Mouse (Mus musculus): Measurements from ENCODE around the gene Gm11037. TPM values are rescaled to one million over a fixed set of nuclear protein-coding genes. Genes with fewer than 3 reads are reported as not detected.

Gene Gm11037
- polyA plus RNA-seq, 1 experiment, result not detected

GRCm38 (mm10) chr2:131127161-131127730 lies 6.1 kb upstream of the Gm11037 start, which contains the start of gene Hspa12b:
Gene Hspa12b, plus strand, starts transcription at chr2:131127280.
- Histone ChIP-seq H3K4me2 (ENCODE audit: low read depth) (peak within 1 kb of the TSS; percentile 56), H3K4me3 (peak within 1 kb of the TSS; percentile 8), H3K36me3 (ENCODE audit: control insufficient read depth, insufficient read depth) (no peaks in the 10 kb centered on the region), H3ac (ENCODE audit: control insufficient read depth, insufficient read length) (no peak within 1 kb of the TSS), H3K79me2 (ENCODE audit: control insufficient read depth, insufficient read depth) (no peaks in the 10 kb centered on the region), H3K27me3 (ENCODE audit: control insufficient read depth, insufficient read depth, insufficient read length) (no peaks in the 10 kb centered on the region)
- TF ChIP-seq POLR2A (IDR thresholded peaks at IDR 0.05; ENCODE audit: insufficient read length, low read depth), result peak; percentile 26
- TF ChIP-seq SRF (IDR thresholded peaks at IDR 0.05; ENCODE audit: control insufficient read depth, insufficient read length, low read depth), result no peak

GRCm38 (mm10) chr2:131128211-131128610 lies 5.1 kb upstream of the Gm11037 start:
- no peaks in the 10 kb centered on the region for H3K79me2 ChIP-seq (ENCODE audit: control insufficient read depth, insufficient read depth)
- peak overlapping the region; percentile 8 for H3K4me3 ChIP-seq
- peak overlapping the region; percentile 56 for H3K4me2 ChIP-seq (ENCODE audit: low read depth)
- H3K36me3 ChIP-seq (ENCODE audit: control insufficient read depth, insufficient read depth), result no peaks in the 10 kb centered on the region
- no peak for TF ChIP-seq POLR2A (IDR thresholded peaks at IDR 0.05; ENCODE audit: insufficient read length, low read depth)
- H3K27me3 ChIP-seq (ENCODE audit: control insufficient read depth, insufficient read depth, insufficient read length), result no peaks in the 10 kb centered on the region
- H3ac ChIP-seq (ENCODE audit: control insufficient read depth, insufficient read length), result no peak overlapping the region

GRCm38 (mm10) chr2:131128636-131129157 lies 4.6 kb upstream of the Gm11037 start:
- no peaks in the 10 kb centered on the region for H3K27me3 ChIP-seq (ENCODE audit: control insufficient read depth, insufficient read depth, insufficient read length)
- H3K79me2 ChIP-seq (ENCODE audit: control insufficient read depth, insufficient read depth), result no peaks in the 10 kb centered on the region
- H3K4me2 ChIP-seq (ENCODE audit: low read depth), result no peak overlapping the region
- no peaks in the 10 kb centered on the region for H3K36me3 ChIP-seq (ENCODE audit: control insufficient read depth, insufficient read depth)
- no peak overlapping the region for H3K4me3 ChIP-seq
- no peak for TF ChIP-seq MYOD1 (IDR thresholded peaks at IDR 0.05; ENCODE audit: control insufficient read depth in 1 of 3, insufficient read length in 2 of 3, low read depth in 2 of 3)
- no peak for TF ChIP-seq TCF3 (IDR thresholded peaks at IDR 0.05; ENCODE audit: insufficient read length, low read depth)
- no peak for TF ChIP-seq CEBPB (IDR thresholded peaks at IDR 0.05; ENCODE audit: insufficient read depth, poor library complexity, severe bottlenecking)
- TF ChIP-seq USF1 (IDR thresholded peaks at IDR 0.05; ENCODE audit: low read depth), result no peak
- TF ChIP-seq SRF (IDR thresholded peaks at IDR 0.05; ENCODE audit: control insufficient read depth, insufficient read length, low read depth), result no peak
- TF ChIP-seq REST (IDR thresholded peaks at IDR 0.05; ENCODE audit: insufficient read depth, insufficient read length), result no peak
- TF ChIP-seq POLR2A (IDR thresholded peaks at IDR 0.05; ENCODE audit: insufficient read length, low read depth), result no peak
- TF ChIP-seq MAX (IDR thresholded peaks at IDR 0.05; ENCODE audit: low read depth), result no peak
- TF ChIP-seq TCF12 (IDR thresholded peaks at IDR 0.05; ENCODE audit: insufficient read depth, poor library complexity, severe bottlenecking), result no peak
- TF ChIP-seq E2F4 (IDR thresholded peaks at IDR 0.05; ENCODE audit: insufficient read depth), result no peak
- no peak for TF ChIP-seq MYOG (IDR thresholded peaks at IDR 0.05; ENCODE audit: control insufficient read depth in 1 of 3, insufficient read depth in 1 of 3, insufficient read length in 2 of 3, low read depth in 2 of 3)
- TF ChIP-seq POLR2AphosphoS2 (IDR thresholded peaks at IDR 0.05; ENCODE audit: insufficient read length, low read depth), result no peak
- no peak overlapping the region for H3ac ChIP-seq (ENCODE audit: control insufficient read depth, insufficient read length)

- no peak overlapping the region for H3K4me3 ChIP-seq
- no peak for TF ChIP-seq MYOG (IDR thresholded peaks at IDR 0.05; ENCODE audit: control insufficient read depth in 1 of 3, insufficient read depth in 1 of 3, insufficient read length in 2 of 3, low read depth in 2 of 3)
- TF ChIP-seq REST (IDR thresholded peaks at IDR 0.05; ENCODE audit: insufficient read depth, insufficient read length), result no peak
- TF ChIP-seq USF1 (IDR thresholded peaks at IDR 0.05; ENCODE audit: low read depth), result no peak
- no peak for TF ChIP-seq MAX (IDR thresholded peaks at IDR 0.05; ENCODE audit: low read depth)
- no peak for TF ChIP-seq E2F4 (IDR thresholded peaks at IDR 0.05; ENCODE audit: insufficient read depth)
- TF ChIP-seq CEBPB (IDR thresholded peaks at IDR 0.05; ENCODE audit: insufficient read depth, poor library complexity, severe bottlenecking), result no peak
- TF ChIP-seq MYOD1 (IDR thresholded peaks at IDR 0.05; ENCODE audit: control insufficient read depth in 1 of 3, insufficient read length in 2 of 3, low read depth in 2 of 3), result no peak
- TF ChIP-seq POLR2A (IDR thresholded peaks at IDR 0.05; ENCODE audit: insufficient read length, low read depth), result no peak
- TF ChIP-seq POLR2AphosphoS2 (IDR thresholded peaks at IDR 0.05; ENCODE audit: insufficient read length, low read depth), result no peak
- TF ChIP-seq SRF (IDR thresholded peaks at IDR 0.05; ENCODE audit: control insufficient read depth, insufficient read length, low read depth), result no peak
- no peak for TF ChIP-seq TCF12 (IDR thresholded peaks at IDR 0.05; ENCODE audit: insufficient read depth, poor library complexity, severe bottlenecking)
- no peaks in the 10 kb centered on the region for H3K27me3 ChIP-seq (ENCODE audit: control insufficient read depth, insufficient read depth, insufficient read length)
- H3K79me2 ChIP-seq (ENCODE audit: control insufficient read depth, insufficient read depth), result no peaks in the 10 kb centered on the region
- H3K36me3 ChIP-seq (ENCODE audit: control insufficient read depth, insufficient read depth), result no peaks in the 10 kb centered on the region
- no peak overlapping the region for H3ac ChIP-seq (ENCODE audit: control insufficient read depth, insufficient read length)
- no peak overlapping the region for H3K4me2 ChIP-seq (ENCODE audit: low read depth)
Measured at GRCm38 (mm10) chr2:131129836-131130235, 3.5 kb upstream of the Gm11037 start.

- Histone ChIP-seq H3K79me2 (ENCODE audit: control insufficient read depth, insufficient read depth) (no peaks in the 10 kb centered on the region), H3ac (ENCODE audit: control insufficient read depth, insufficient read length) (no peak overlapping the region), H3K4me2 (ENCODE audit: low read depth) (no peak overlapping the region), H3K4me3 (no peak overlapping the region), H3K27me3 (ENCODE audit: control insufficient read depth, insufficient read depth, insufficient read length) (no peaks in the 10 kb centered on the region), H3K36me3 (ENCODE audit: control insufficient read depth, insufficient read depth) (no peaks in the 10 kb centered on the region)
- TF ChIP-seq REST (IDR thresholded peaks at IDR 0.05; ENCODE audit: insufficient read depth, insufficient read length) (no peak), E2F4 (IDR thresholded peaks at IDR 0.05; ENCODE audit: insufficient read depth) (no peak), CEBPB (IDR thresholded peaks at IDR 0.05; ENCODE audit: insufficient read depth, poor library complexity, severe bottlenecking) (no peak), POLR2AphosphoS2 (IDR thresholded peaks at IDR 0.05; ENCODE audit: insufficient read length, low read depth) (no peak), SRF (IDR thresholded peaks at IDR 0.05; ENCODE audit: control insufficient read depth, insufficient read length, low read depth) (no peak), MYOD1 (IDR thresholded peaks at IDR 0.05; ENCODE audit: control insufficient read depth in 1 of 3, insufficient read length in 2 of 3, low read depth in 2 of 3) (no peak), MAX (IDR thresholded peaks at IDR 0.05; ENCODE audit: low read depth) (no peak), MYOG (IDR thresholded peaks at IDR 0.05; ENCODE audit: control insufficient read depth in 1 of 3, insufficient read depth in 1 of 3, insufficient read length in 2 of 3, low read depth in 2 of 3) (no peak), TCF3 (IDR thresholded peaks at IDR 0.05; ENCODE audit: insufficient read length, low read depth) (no peak), TCF12 (IDR thresholded peaks at IDR 0.05; ENCODE audit: insufficient read depth, poor library complexity, severe bottlenecking) (no peak), POLR2A (IDR thresholded peaks at IDR 0.05; ENCODE audit: insufficient read length, low read depth) (no peak), USF1 (IDR thresholded peaks at IDR 0.05; ENCODE audit: low read depth) (no peak)
Measured at GRCm38 (mm10) chr2:131130849-131131248, 2.4 kb upstream of the Gm11037 start.
